Mouse (Mus musculus) small intestine, adult 2 months (tissue): ENCODE results near the gene Aldh3b1.

Experiments
- CTCF ChIP-seq: fragments of 200-500 bp; IDR thresholded peaks from 2 replicates; pipeline ENCODE4 v1.5.1; 2012; ENCODE audit warnings: low read depth, mild to moderate bottlenecking, control low read depth, inconsistent platforms, low read length, moderate library complexity, mixed read lengths; ENCODE audit not compliant: insufficient replicate concordance, insufficient read length; ENCODE audit errors: extremely low read depth
- POLR2A ChIP-seq: fragments of 200-500 bp; IDR thresholded peaks from 2 replicates; pipeline ENCODE4 v1.6.1; 2012; ENCODE audit warnings: low read depth, mild to moderate bottlenecking, control low read depth, inconsistent platforms, low read length, moderate library complexity

DNA sequence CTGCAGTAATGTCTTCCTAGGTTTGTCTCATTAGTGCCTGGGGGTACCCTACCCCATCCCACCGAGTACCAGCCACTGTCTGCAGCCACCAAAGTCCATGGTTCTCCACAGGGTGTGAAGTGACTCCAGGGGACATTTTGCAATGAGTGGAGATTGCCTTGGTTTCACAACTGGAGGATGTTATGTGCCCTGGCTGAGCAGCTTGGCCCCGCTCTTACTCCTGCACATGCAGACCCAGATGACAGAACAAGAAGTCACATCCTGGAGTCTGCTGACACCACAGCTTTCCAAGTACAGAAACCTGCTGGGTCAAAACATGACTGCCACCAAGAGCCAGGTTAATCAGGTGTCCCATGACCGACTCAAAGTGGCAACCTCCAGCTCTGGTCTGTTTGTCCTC is 25.4 kb upstream of the Aldh3b1 start:
- TF ChIP-seq CTCF: no peak
- TF ChIP-seq POLR2A: no peak
